Mouse (Mus musculus): ENCODE results near the gene Col6a3. TPM values are rescaled to one million over a fixed set of nuclear protein-coding genes. Genes with fewer than 3 reads are reported as not detected.

The Col6a3 gene
- not detected in 2 replicates for total RNA-seq (2015)
- not detected in 2 replicates for total RNA-seq (2017)

- no peak for ATAC-seq (replicated peaks; ENCODE audit: poor library complexity)
Observed at GRCm38 (mm10) chr1:90843836-90844235, at the start of gene Col6a3. Gene Col6a3, minus strand, starts transcription at chr1:90843971.

GRCm38 (mm10) chr1:90885771-90886460, 42.1 kb upstream of the Col6a3 start:
- no peak for ATAC-seq (replicated peaks; ENCODE audit: poor library complexity)

DNA sequence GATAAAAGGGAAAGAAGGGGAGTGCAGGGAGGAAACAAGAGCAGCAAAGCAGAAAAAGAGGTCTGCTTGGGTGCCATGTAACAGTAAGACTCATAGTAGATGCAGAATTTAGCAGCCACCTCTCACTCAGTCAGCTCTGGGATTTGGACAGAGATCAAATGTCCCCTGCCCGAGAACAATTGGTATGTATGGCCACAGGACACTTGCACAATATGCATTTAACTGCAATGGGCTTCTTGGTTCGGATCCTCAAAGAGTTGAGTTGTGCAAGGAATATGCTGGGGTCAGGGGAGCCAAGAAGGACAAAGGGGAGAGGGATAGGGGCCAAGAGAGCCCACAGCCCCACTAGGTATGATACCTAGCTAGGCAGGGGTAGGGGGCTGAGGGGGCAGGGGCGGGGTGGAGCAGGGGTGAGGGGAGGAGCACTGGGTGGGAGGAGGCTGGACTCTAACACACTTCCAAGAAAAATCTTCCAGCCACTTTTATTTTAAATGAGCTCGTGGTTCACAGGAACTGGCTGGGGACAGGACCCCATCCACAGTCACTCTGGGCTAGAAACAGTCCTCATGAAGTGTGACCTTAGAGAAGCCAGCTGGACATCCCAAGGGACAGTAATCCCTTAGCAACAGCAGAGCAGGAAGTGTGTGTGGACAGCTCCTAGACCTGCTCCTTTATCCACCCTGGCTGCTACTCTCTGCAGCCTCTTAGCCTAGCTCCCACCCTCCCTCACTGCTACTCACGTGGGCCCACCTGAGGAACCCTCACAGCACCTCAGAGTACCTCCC, 32.9 kb upstream of the Col6a3 start:
- no peak for ATAC-seq (replicated peaks; ENCODE audit: poor library complexity)

DNA sequence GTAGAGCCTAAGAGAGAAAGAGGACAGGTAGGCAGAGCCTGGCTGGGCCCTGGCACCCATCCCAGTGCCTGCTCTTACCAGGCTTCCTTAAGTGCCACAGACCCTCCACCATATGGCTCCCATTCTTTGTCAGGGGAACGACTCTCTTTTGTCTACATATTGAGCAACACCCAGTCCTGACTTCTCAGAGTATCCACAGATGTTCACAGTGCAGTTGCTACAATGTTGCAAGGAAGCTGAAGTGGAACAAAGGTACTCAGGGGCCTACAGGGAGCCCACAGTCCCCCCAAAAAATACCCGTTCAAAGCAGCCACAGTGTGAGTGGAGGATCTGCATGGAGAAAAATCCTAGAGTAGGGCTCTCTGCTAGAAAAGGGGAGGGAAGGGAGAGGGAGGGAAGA, 32.2 kb upstream of the Col6a3 start:
- no peak for ATAC-seq (replicated peaks; ENCODE audit: poor library complexity)

DNA sequence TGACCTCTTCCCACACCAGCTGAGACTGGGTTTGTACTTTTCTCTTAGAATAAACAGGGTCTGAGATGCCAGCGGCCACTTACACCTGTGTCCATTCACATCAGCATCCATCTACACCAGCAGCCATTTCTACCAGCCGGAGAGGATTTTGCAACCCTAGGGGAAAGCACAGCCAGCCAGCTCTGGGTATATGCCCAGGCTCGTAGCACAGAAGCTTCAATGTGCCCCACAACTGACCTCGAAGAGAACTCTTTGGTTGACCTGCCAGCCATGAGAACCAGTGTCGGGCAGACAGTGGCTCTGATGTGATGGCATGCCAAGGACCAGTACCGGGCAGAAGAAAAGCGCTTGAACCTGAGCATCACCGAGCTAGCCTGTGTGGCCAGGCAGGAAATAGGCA, 31.6 kb upstream of the Col6a3 start:
- ATAC-seq (replicated peaks; ENCODE audit: poor library complexity), result no peak

DNA sequence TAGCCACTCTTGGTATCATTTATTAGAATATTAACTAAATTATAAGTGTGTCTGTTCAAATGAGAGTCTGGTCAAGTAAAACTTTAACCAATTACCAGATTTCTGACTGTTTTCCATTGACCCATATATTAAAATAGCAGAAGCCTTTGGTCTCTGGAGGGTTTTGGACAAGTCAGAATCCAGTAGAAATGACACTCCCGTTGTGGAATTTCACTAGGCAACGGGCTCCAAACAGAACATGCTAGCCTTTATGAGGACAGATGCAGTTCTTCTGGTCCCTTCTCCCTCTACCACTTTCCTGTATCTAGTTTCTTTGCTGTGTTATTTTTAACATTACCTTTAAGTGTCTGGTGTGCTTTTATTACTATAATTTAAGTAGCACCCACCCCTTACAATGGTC, 26.8 kb upstream of the Col6a3 start:
- ATAC-seq (replicated peaks; ENCODE audit: poor library complexity), result no peak

- ATAC-seq (replicated peaks; ENCODE audit: poor library complexity), result no peak
Observed at GRCm38 (mm10) chr1:90866734-90867133, 23.0 kb upstream of the Col6a3 start.

DNA sequence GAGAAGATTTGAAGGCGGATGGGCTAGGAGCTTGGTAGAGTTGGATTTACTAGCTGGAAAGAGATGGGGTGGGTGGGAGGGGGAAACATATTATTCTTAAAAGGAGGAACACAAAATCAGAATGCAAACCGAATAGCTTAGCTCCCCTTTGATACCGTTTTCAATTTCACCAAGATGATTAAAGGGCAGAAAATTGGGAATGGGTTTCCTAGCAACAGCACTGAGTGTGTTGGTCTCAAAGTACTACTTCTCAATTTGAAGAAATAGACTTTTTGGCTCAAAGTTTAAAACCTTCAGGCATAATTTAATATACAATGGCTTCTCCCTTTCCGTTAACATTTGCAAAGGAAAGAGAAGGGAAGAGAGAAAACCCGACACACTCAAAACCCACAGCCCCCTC, 12.1 kb upstream of the Col6a3 start:
- ATAC-seq (replicated peaks; ENCODE audit: poor library complexity), result no peak

GRCm38 (mm10) chr1:90849836-90850235, 6.1 kb upstream of the Col6a3 start:
- ATAC-seq (replicated peaks; ENCODE audit: poor library complexity), result no peak

GRCm38 (mm10) chr1:90845206-90845605, 1.4 kb upstream of the Col6a3 start:
- ATAC-seq (replicated peaks; ENCODE audit: poor library complexity), result no peak

DNA sequence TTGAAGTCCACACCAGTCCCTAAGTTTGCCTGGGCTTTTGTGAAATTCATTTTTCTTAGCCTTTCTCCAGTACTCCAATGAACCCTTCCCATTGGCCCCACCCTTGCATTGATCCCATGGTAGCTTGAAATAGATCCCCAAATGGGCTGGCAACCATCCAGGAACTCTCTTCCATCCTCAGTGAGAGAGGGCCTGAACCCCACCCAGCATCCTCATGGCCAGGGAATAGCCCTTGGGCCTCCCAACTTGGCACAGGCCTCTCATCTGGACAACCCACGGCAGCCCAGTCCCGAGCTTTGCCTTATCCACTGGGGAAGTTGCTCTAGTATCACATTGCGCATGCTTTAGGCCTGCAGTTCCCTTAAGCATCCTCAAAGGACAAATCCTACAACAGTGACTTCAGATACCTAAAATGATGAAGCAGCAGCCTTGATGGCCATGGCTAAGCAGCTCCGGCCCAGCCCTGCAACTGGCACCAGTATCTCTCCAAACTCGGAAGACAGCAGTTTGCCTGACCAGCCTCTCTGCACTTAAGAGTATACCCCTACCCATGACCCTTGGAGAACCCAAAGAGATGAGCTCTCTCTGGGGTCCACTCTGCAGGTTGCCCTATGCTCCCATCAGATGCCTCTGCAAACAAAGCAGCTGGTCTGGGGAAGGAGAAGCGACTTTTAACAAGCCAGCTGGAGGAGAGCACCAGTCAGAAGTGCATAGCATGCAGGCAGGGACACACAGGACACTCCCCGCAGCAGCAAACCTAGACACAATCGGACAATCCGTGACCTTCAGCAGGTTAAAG, 783 bp downstream of the Col6a3 start:
- ATAC-seq (replicated peaks; ENCODE audit: poor library complexity), result no peak

- no peak for ATAC-seq (replicated peaks; ENCODE audit: poor library complexity)
Observed at GRCm38 (mm10) chr1:90840250-90840649, 3.5 kb downstream of the Col6a3 start.

DNA sequence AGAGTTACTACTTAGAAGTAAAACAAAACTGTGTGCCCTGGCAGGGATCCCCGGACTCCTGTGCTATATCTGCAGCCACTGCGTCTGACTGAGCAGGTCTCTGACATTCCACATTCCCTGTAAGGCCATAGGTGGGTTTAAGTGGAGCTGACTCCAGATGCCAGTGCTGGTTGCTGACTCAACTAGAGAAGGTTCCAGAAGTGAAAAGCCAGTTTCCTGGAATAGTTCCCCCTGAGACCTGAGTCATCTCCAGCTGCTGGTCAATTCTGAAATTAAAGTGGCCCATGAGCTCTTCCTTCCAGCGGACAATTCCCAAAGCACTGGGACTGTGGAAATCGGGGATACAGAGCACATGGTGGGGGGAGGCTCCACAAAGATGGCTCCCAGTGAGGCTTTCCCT, 5.1 kb downstream of the Col6a3 start:
- no peak for ATAC-seq (replicated peaks; ENCODE audit: poor library complexity)

- ATAC-seq (replicated peaks; ENCODE audit: poor library complexity), result no peak
Observed at GRCm38 (mm10) chr1:90838221-90838620, 5.5 kb downstream of the Col6a3 start.

GRCm38 (mm10) chr1:90836178-90836740, 7.5 kb downstream of the Col6a3 start:
- no peak for ATAC-seq (replicated peaks; ENCODE audit: poor library complexity)

DNA sequence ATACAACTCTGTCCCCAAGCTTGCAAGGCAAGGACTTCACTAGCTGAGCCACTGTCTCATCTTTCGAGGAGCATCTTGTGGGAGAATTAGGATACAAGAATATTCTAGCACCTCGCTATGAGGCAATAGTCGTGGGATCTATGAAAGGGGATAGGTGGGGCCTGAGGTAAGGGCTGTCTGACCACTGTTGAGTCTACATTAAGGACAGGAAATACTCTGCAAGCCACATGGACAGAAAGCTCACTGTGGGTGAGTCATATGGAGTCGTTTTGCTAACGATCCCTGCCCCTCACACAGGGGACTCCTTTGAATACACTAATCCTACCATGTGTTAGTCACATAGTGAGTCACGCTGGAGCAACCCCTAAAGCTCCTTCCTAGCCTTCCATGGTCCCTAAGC, 9.1 kb downstream of the Col6a3 start:
- ATAC-seq (replicated peaks; ENCODE audit: poor library complexity), result no peak

GRCm38 (mm10) chr1:90830006-90830405, 13.8 kb downstream of the Col6a3 start:
- no peak for ATAC-seq (replicated peaks; ENCODE audit: poor library complexity)

DNA sequence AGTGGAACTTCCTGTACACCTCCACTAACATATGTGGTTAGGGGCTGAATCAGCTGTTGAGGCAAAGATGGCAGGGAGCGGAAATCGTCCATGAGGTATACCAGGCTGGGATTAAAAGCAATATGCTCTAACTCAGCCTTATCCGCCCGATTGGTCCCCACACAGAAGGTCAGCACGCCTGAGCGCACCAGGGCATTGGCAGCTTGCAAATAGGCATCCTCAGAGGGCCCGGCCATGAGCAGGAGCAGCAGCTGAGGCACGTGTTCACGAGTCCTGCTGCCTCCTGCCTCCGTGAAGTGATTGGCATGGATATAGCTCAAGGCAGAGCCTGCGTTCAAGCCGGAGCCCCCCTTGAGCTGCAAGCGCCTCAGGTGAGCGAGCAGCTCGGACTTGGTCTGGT, 30.5 kb downstream of the Col6a3 start:
- ATAC-seq (replicated peaks; ENCODE audit: poor library complexity), result no peak

- no peak for ATAC-seq (replicated peaks; ENCODE audit: poor library complexity)
Observed at GRCm38 (mm10) chr1:90808930-90809329, 34.8 kb downstream of the Col6a3 start.

DNA sequence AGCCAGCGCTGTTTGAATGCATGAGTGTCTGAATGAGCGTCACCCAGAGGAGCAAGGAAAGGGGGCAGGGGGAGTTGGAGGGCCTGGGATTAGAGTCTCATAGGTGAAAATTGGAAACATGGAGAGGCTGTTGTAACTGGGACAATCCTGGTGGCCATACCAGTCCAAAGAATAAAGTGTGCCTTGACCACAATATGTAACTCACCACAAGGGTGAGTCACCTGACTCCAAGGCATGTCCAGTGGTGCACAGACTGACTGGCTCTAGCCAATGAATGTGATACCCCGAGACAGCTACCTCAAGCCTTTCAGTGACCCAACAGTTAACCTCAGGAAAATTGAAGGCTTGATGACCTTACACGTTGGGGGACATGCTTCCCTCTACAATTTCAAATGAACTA, 40.7 kb downstream of the Col6a3 start:
- no peak for ATAC-seq (replicated peaks; ENCODE audit: poor library complexity)

DNA sequence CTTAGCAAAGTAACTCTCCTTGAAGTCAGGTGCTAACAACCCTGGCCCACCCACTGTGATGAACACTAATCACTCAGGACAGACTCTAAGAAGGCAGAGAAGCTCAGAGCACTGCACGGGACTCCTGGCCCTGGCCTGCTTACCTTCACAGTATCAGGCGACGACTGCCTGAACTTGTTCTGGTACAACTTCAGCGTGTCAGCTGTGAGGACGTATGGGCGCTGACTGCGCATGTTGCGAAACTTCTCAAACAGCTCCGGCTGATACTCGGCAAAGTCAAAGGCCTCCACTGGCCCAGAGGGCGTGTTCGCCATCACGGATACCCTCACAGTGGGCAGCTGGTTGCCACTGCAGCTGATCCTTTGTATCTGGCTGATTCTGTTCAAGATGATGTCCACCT, 42.7 kb downstream of the Col6a3 start:
- ATAC-seq (replicated peaks; ENCODE audit: poor library complexity), result no peak
